Mouse (Mus musculus): ENCODE measurements around the gene Diaph3. TPM values are rescaled to one million over a fixed set of nuclear protein-coding genes. Genes with fewer than 3 reads are reported as not detected.

Diaph3 gene
- 1.3 TPM for polyA plus RNA-seq (2017; shearing (Covaris generic))

GRCm38 (mm10) chr14:87140963-87141486 lies at the start of gene Diaph3:
Diaph3 (minus strand) TSS chr14:87141235.

All from naive thymus-derived CD4-positive, alpha-beta T cell, adult 5 months (primary cell).